Mouse (Mus musculus): ENCODE data around the gene Ndufs7.

Ndufs7 gene

DNA sequence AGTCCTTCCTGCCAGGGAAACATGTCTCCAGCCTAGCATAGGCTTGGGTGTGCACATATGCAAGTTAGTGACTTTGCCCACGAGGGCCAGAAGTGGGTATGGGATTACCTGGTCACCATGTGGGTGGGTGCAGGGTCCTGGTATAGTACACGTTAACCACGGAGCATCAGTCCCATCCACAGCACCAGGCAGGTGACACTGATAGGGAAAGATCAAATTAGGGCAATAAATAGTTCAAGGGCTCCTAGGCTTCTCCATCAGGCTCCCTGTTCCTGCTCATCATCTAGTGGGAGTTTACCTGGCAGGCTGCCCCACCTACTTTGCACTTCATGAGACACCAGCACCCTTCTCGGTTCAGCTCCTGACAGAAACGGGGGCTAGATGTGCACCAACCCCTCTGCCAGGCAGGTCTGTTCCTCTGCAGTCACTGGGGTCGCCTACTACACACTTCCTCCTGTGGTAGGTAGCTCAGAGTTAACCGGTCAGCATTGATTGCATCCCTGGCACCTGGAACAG, 45.9 kb downstream of the Ndufs7 start:
- DNase-seq, result no peak

DNA sequence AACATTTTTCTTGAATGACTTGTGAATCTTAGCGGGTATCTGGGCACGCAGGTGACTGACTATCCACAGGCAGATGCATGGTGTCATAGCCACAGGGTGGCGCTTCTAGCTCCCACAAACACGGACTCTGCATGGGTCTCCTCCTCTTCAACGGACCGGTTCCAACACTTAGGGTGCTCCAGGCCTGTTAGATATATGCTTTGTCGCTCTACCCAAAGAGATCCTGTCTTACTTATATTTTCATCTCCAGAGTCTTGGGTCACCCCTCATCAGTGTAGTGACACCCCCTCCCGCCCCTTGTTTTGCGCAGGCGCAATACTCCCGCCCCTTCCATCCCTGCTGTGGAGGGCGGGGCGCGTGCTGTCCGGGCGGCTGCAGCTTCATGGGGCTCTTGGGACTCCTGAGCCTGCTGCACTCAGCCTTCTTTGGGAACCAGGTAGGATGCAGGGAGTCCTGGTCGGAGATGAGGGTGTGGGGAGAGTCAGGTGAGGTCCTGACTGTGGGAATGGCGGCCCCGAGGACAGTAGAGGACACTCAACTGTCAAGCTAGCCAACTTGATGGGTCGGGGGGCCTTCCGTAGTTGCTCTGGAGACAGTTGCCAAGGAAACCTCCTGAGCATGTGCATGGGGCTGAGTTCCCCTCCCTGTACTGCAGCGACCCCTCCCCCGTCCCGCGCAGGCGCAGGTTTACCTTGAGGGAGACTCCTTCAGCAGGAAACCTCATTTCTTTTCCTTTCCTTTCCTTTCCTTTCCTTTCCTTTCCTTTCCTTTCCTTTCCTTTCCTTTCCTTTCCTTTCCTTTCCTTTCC, 46.9 kb downstream of the Ndufs7 start, which contains the start of gene Apc2:
Apc2 (plus strand) TSS at position 360 of the 808 bp plus-strand sequence.
- peak; percentile 66 to 81 for DNase-seq

GRCm38 (mm10) chr10:80296824-80297223, 47.9 kb downstream of the Ndufs7 start:
- DNase-seq, result no peak

- DNase-seq, result no peak
Measured at GRCm38 (mm10) chr10:80297526-80298133, 48.7 kb downstream of the Ndufs7 start.

GRCm38 (mm10) chr10:80298571-80299281, 49.8 kb downstream of the Ndufs7 start:
- no peak for DNase-seq

DNA sequence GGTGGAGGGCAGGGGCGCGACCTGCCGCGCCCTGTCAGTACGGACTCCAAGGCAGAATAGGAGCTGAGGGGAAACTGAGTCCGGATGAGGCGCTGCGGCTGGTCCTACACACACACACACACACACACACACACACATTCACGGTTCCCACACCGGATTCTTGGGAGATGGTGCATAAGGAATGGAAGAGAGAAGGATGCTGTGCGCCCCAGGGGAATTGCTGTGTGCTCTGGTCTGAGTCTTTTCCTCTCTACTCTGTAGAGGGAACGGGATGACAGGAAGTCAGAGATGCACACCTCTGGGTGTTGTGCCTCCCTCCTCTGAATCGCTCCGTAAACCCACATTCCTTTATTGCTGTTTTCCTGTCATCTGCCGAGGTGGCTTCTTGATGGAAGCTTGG, 50.4 kb downstream of the Ndufs7 start:
- DNase-seq, result no peak

DNA sequence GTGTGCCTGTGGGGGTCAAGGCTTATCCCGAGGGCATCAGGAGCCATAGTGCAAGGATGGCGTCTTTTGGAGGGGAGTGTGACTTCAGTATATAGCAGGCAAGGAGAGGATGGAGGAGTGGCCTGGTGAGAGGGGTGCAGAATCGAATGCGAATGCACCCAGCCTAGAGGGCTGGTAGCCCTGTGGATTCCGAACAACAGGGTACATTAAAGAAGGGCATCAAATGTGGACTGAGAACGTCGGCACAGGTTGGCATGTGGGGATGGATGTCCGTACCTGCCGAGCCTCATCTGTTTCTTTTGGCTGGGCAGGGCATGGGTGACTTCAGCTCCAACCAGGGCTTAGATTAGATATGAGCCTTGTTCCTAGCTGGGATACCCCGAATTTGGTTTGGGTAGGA, 50.9 kb downstream of the Ndufs7 start:
- no peak for DNase-seq

- no peak for DNase-seq
Measured at GRCm38 (mm10) chr10:80300672-80301181, 51.8 kb downstream of the Ndufs7 start.

GRCm38 (mm10) chr10:80301256-80302081, 52.5 kb downstream of the Ndufs7 start:
- DNase-seq, result no peak

DNA sequence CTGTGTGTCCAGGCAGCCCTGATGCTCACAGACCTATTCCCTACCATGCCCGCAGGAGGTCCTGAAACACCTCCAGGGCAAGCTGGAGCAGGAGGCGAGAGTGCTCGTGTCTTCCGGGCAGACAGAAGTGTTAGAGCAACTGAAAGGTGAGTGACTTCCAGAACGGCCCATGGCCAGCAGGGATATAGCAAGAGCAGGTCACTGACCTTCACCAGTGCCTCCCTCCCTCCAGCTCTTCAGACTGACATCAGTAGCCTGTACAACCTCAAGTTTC, 53.1 kb downstream of the Ndufs7 start:
- no peak for DNase-seq

DNA sequence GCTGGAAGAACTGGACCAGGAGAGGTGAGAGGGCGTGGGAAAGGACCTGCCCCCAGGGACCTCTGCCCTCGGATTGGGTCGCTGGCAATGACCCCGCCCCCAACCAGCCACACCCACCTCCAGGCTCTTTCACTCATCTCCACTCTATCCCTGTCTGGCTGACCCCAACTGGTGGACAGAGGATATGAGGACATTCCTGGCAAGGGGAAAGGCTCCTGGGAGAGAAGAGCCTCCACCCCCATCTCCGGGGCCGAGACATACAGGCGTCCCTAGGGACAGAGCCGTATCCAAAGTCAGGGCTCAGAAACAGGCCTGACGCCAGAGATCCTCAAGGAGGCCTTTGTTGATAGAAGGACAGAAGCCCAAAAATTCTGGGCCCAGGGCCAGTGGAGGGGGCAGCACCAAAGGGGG, 53.6 kb downstream of the Ndufs7 start:
- peak; percentile 60 to 69 for DNase-seq

DNA sequence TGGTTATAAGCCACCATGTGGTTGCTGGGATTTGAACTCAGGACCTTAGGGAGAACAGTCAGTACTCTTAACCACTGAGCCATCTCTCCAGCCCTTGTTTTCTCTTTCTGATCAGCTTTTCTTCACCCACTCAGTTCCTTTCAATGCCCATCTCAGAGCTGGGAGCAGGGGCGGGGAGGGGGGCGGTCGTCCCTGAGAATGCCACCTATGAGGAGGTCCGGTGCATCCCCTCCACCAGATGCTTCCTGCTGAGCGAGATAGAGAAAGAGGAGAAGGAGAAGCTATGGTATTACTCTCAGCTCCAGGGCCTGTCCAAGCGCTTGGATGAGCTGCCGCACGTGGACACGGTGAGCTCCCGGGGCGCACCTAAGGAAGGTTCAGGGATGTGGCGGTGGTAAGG, 55.5 kb downstream of the Ndufs7 start:
- DNase-seq, result no peak

GRCm38 (mm10) chr10:80304862-80305261, 55.9 kb downstream of the Ndufs7 start:
- DNase-seq, result peak in 1 of 2 experiments; percentile 56
